Mouse (Mus musculus) MEL (cell line): ENCODE data around the gene Dnm2.
A peak's percentile ranks its signal among the peaks of the same experiment; 100 is the strongest.

Experiments used
- CHD2 ChIP-seq: IDR thresholded peaks from 2 replicates; pipeline ENCODE4 v1.6.1; 2011; ENCODE audit warnings: low read length, improper control_type of control experiment
- CTCF ChIP-seq, 3 experiments: IDR thresholded peaks in 2 of 3; conservative IDR thresholded peaks in 1 of 3; 2 replicates each; pipeline ENCODE4 v1.5.1; 2011 to 2012; ENCODE audit warnings: low read length in 3 of 3, low read depth in 2 of 3, mild to moderate bottlenecking in 2 of 3, improper control_type of control experiment in 1 of 3, inconsistent platforms in 1 of 3, mixed read lengths in 1 of 3, moderate library complexity in 1 of 3; ENCODE audit not compliant: control insufficient read depth in 1 of 3, insufficient read depth in 1 of 3, poor library complexity in 1 of 3, severe bottlenecking in 1 of 3
- ELF1 ChIP-seq: IDR thresholded peaks from 2 replicates; pipeline ENCODE4 v1.6.1; 2014; ENCODE audit warnings: low read depth, mild to moderate bottlenecking, inconsistent platforms, low read length, improper control_type of control experiment, moderate library complexity
- EP300 ChIP-seq, 2 experiments: IDR thresholded peaks; 2 replicates each; pipeline ENCODE4 v1.6.1; 2011; ENCODE audit warnings: improper control_type of control experiment in 2 of 2, low read length in 2 of 2, low read depth in 1 of 2, mild to moderate bottlenecking in 1 of 2
- GATA1 ChIP-seq: IDR thresholded peaks from 2 replicates; pipeline ENCODE4 v1.6.1; 2011; ENCODE audit warnings: low read depth, low read length, improper control_type of control experiment
- HCFC1 ChIP-seq: IDR thresholded peaks from 2 replicates; pipeline ENCODE4 v1.6.1; 2012; ENCODE audit warnings: low read depth, mild to moderate bottlenecking, inconsistent platforms, low read length, improper control_type of control experiment, moderate library complexity
- MAFK ChIP-seq: IDR thresholded peaks from 2 replicates; pipeline ENCODE4 v1.6.1; 2011; ENCODE audit warnings: low read depth, mild to moderate bottlenecking, low read length, improper control_type of control experiment, borderline replicate concordance
- MAX ChIP-seq: IDR thresholded peaks from 2 replicates; pipeline ENCODE4 v1.6.1; 2011; ENCODE audit warnings: low read length, improper control_type of control experiment
- MAZ ChIP-seq: IDR thresholded peaks from 2 replicates; pipeline ENCODE4 v1.6.1; 2012; ENCODE audit warnings: low read depth, mild to moderate bottlenecking, inconsistent platforms, low read length, improper control_type of control experiment
- MYC ChIP-seq: IDR thresholded peaks from 2 replicates; pipeline ENCODE4 v1.6.1; 2011; ENCODE audit warnings: low read depth, mild to moderate bottlenecking, low read length, improper control_type of control experiment, moderate library complexity
- POLR2A ChIP-seq, 2 experiments: IDR thresholded peaks; 2 replicates each; pipeline ENCODE4 v1.6.1; 2011 to 2012; ENCODE audit warnings: low read length in 2 of 2, mild to moderate bottlenecking in 2 of 2, control low read depth in 1 of 2, improper control_type of control experiment in 1 of 2, low read depth in 1 of 2, moderate library complexity in 1 of 2; ENCODE audit not compliant: control insufficient read depth in 1 of 2, insufficient read depth in 1 of 2, poor library complexity in 1 of 2
- USF1 ChIP-seq: IDR thresholded peaks from 2 replicates; pipeline ENCODE4 v1.6.1; 2014; ENCODE audit warnings: low read depth, mild to moderate bottlenecking, inconsistent platforms, low read length, improper control_type of control experiment, moderate library complexity
- ZC3H11A ChIP-seq: IDR thresholded peaks from 2 replicates; pipeline ENCODE4 v1.6.1; 2012; ENCODE audit warnings: low read depth, mild to moderate bottlenecking, inconsistent platforms, low read length, improper control_type of control experiment
- ZNF384 ChIP-seq: IDR thresholded peaks from 2 replicates; pipeline ENCODE4 v1.6.1; 2012; ENCODE audit warnings: low read depth, mild to moderate bottlenecking, inconsistent platforms, low read length, improper control_type of control experiment

GRCm38 (mm10) chr9:21547075-21547941, 122.6 kb downstream of the Dnm2 start:
- no peak for TF ChIP-seq ZNF384
- TF ChIP-seq CTCF (IDR thresholded peaks at IDR 0.05 in 2 of 3, conservative IDR thresholded peaks at IDR 0.05 in 1 of 3; ENCODE audit: control insufficient read depth in 1 of 3, insufficient read depth in 1 of 3, low read depth in 2 of 3, low read length in 3 of 3, poor library complexity in 1 of 3, severe bottlenecking in 1 of 3), result peak in 2 of 3 experiments; percentile 21 to 36; a peak in 3 of 6 replicates
- peak; percentile 80 for TF ChIP-seq MAX
- peak; percentile 83 for TF ChIP-seq MYC
- TF ChIP-seq USF1, result no peak
- TF ChIP-seq EP300 (IDR thresholded peaks at IDR 0.05; ENCODE audit: low read depth in 1 of 2, low read length in 2 of 2), result peak; percentile 3 to 25; a peak in 1 of 4 replicates
- 0 out of 2 replicates have a peak, but pooled peaks have one; percentile 11 for TF ChIP-seq MAFK
- TF ChIP-seq ELF1, result peak; percentile 35; the same call in 1 of the 2 replicates
- TF ChIP-seq MAZ, result peak; percentile 6; the same call in 1 of the 2 replicates
- TF ChIP-seq HCFC1, result 0 out of 2 replicates have a peak, but pooled peaks have one; percentile 21
- TF ChIP-seq CHD2, result no peak
- TF ChIP-seq GATA1, result 0 out of 2 replicates have a peak, but pooled peaks have one; percentile 26
- peak in 1 of 2 experiments; percentile 62; a peak in 3 of 4 replicates for TF ChIP-seq POLR2A (IDR thresholded peaks at IDR 0.05; ENCODE audit: control insufficient read depth in 1 of 2, insufficient read depth in 1 of 2, low read depth in 1 of 2, low read length in 2 of 2, poor library complexity in 1 of 2)
- no peak for TF ChIP-seq ZC3H11A
